Mouse (Mus musculus) thymus, adult 2 months (tissue): ENCODE measurements around the gene Maml2.

Experiments used
- CTCF ChIP-seq: fragments of 200-500 bp; IDR thresholded peaks from 2 replicates; pipeline ENCODE4 v1.5.1; 2012; ENCODE audit warnings: mild to moderate bottlenecking, control low read depth, low read length, moderate library complexity, borderline replicate concordance; ENCODE audit not compliant: control insufficient read depth, poor library complexity, insufficient read depth; ENCODE audit errors: extremely low read depth
- POLR2A ChIP-seq: fragments of 200-500 bp; IDR thresholded peaks from 2 replicates; pipeline ENCODE4 v1.6.1; 2012; ENCODE audit warnings: mild to moderate bottlenecking, low read length, control low read depth, moderate library complexity; ENCODE audit not compliant: control insufficient read depth, poor library complexity, insufficient read depth; ENCODE audit errors: extremely low read depth

GRCm38 (mm10) chr9:13608532-13609071 lies 310.8 kb downstream of the Maml2 start:
- no peak for TF ChIP-seq CTCF
- TF ChIP-seq POLR2A, result no peak
